Mouse (Mus musculus): ENCODE data around the gene Cntn6. TPM values are rescaled to one million over a fixed set of nuclear protein-coding genes. Genes with fewer than 3 reads are reported as not detected.

Cntn6 gene
- polyA plus RNA-seq, 1 experiment from 2014 or later: not detected

DNA sequence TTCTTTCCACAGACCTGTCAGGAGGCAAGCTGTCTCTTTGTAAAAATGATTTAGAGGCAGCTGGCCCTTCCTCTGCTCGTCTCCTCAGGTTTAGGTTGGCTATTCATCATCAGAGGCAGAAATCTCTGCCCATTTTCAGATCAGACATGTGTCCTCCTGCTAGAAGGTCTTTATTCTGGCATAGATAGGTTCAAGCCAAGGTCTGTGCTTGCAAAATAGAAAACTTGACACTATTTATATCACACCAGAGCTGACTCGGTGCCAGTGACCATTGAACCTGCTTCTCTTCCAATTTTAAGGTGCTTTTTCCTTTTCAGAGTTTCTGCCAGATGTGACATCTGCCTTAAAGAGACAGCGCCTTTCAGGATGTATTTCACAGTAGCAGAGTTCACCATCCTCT, 95.4 kb downstream of the Cntn6 start:
- Histone ChIP-seq H3K9me3 (ENCODE audit: control insufficient read depth, low read length) (no peaks in the 10 kb centered on the region), H3K4me1 (ENCODE audit: control insufficient read depth, insufficient read depth, low read length) (no peaks in the 10 kb centered on the region), H3K9ac (ENCODE audit: low read length) (no peak overlapping the region), H3K4me2 (ENCODE audit: low read depth, severe bottlenecking) (no peak overlapping the region), H3K36me3 (ENCODE audit: control insufficient read depth, insufficient read depth, low read length) (no peaks in the 10 kb centered on the region), H3K4me3 (ENCODE audit: low read depth, low read length) (no peak overlapping the region), H3K27me3 (ENCODE audit: control insufficient read depth, insufficient read depth, low read length) (no peaks in the 10 kb centered on the region), H3K27ac (replicated peaks; ENCODE audit: low read depth, low read length) (no peak overlapping the region)
- no peak for ATAC-seq (ENCODE audit: insufficient number of reproducible peaks, low FRiP score, low TSS enrichment, low read depth)
- WGBS: 67% methylated on average over 3 of the region's 3 CpGs
- DNase-seq (ENCODE audit: low spot score): no peak

GRCm38 (mm10) chr6:104600838-104601397, 108.3 kb downstream of the Cntn6 start:
- Histone ChIP-seq H3K4me1 (ENCODE audit: control insufficient read depth, insufficient read depth, low read length) (no peaks in the 10 kb centered on the region), H3K36me3 (ENCODE audit: control insufficient read depth, insufficient read depth, low read length) (no peaks in the 10 kb centered on the region), H3K4me2 (ENCODE audit: low read depth, severe bottlenecking) (no peak overlapping the region), H3K9ac (ENCODE audit: low read length) (no peak overlapping the region), H3K9me3 (ENCODE audit: control insufficient read depth, low read length) (no peaks in the 10 kb centered on the region), H3K27ac (replicated peaks; ENCODE audit: low read depth, low read length) (no peak overlapping the region), H3K4me3 (ENCODE audit: low read depth, low read length) (no peak overlapping the region), H3K27me3 (ENCODE audit: control insufficient read depth, insufficient read depth, low read length) (no peaks in the 10 kb centered on the region)
- ATAC-seq (ENCODE audit: insufficient number of reproducible peaks, low FRiP score, low TSS enrichment, low read depth): no peak
- WGBS: 89% methylated on average over 2 of the region's 2 CpGs
- DNase-seq (ENCODE audit: low spot score): no peak

DNA sequence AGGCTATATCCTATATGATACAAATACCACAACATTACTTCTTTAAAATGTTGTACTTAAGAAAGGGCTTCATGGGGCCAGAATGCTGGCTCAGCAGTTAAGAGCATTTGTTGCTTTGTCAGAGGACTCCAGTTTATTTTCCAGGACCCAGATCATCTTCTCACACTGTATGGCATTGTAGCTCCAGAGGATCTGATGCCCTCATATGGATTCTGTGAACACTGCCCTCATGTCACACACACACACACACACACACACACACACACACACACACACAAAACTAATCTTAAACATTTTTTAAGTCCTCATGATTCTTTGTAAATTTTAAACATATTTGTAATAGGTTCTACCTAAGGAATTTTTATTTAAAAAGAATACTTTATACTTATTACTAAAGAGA, 110.3 kb downstream of the Cntn6 start:
- no peaks in the 10 kb centered on the region for H3K4me1 ChIP-seq (ENCODE audit: control insufficient read depth, insufficient read depth, low read length)
- DNase-seq (ENCODE audit: low spot score) (no peak), ATAC-seq (ENCODE audit: insufficient number of reproducible peaks, low FRiP score, low TSS enrichment, low read depth) (no peak)
- no peak overlapping the region for H3K4me3 ChIP-seq (ENCODE audit: low read depth, low read length)
- H3K9me3 ChIP-seq (ENCODE audit: control insufficient read depth, low read length): no peaks in the 10 kb centered on the region
- no peak overlapping the region for H3K4me2 ChIP-seq (ENCODE audit: low read depth, severe bottlenecking)
- H3K9ac ChIP-seq (ENCODE audit: low read length): no peak overlapping the region
- H3K27me3 ChIP-seq (ENCODE audit: control insufficient read depth, insufficient read depth, low read length): no peaks in the 10 kb centered on the region
- no peak overlapping the region for H3K27ac ChIP-seq (replicated peaks; ENCODE audit: low read depth, low read length)
- H3K36me3 ChIP-seq (ENCODE audit: control insufficient read depth, insufficient read depth, low read length): no peaks in the 10 kb centered on the region

- Histone ChIP-seq H3K9me3 (ENCODE audit: control insufficient read depth, low read length) (no peaks in the 10 kb centered on the region), H3K4me3 (ENCODE audit: low read depth, low read length) (no peak overlapping the region), H3K27me3 (ENCODE audit: control insufficient read depth, insufficient read depth, low read length) (no peaks in the 10 kb centered on the region), H3K9ac (ENCODE audit: low read length) (no peak overlapping the region), H3K4me1 (ENCODE audit: control insufficient read depth, insufficient read depth, low read length) (no peaks in the 10 kb centered on the region), H3K36me3 (ENCODE audit: control insufficient read depth, insufficient read depth, low read length) (no peaks in the 10 kb centered on the region), H3K27ac (replicated peaks; ENCODE audit: low read depth, low read length) (no peak overlapping the region), H3K4me2 (ENCODE audit: low read depth, severe bottlenecking) (no peak overlapping the region)
- DNase-seq (ENCODE audit: low spot score) (no peak), ATAC-seq (ENCODE audit: insufficient number of reproducible peaks, low FRiP score, low TSS enrichment, low read depth) (no peak)
- 79% methylated on average over 4 of the region's 4 CpGs for WGBS
These were observed 110.8 kb downstream of the Cntn6 start for GRCm38 (mm10) chr6:104603371-104603770.

GRCm38 (mm10) chr6:104605214-104605613, 112.6 kb downstream of the Cntn6 start:
- Histone ChIP-seq H3K4me3 (ENCODE audit: low read depth, low read length) (no peak overlapping the region), H3K36me3 (ENCODE audit: control insufficient read depth, insufficient read depth, low read length) (no peaks in the 10 kb centered on the region), H3K4me1 (ENCODE audit: control insufficient read depth, insufficient read depth, low read length) (no peaks in the 10 kb centered on the region), H3K27me3 (ENCODE audit: control insufficient read depth, insufficient read depth, low read length) (no peaks in the 10 kb centered on the region), H3K9me3 (ENCODE audit: control insufficient read depth, low read length) (no peaks in the 10 kb centered on the region), H3K9ac (ENCODE audit: low read length) (no peak overlapping the region), H3K27ac (replicated peaks; ENCODE audit: low read depth, low read length) (no peak overlapping the region), H3K4me2 (ENCODE audit: low read depth, severe bottlenecking) (no peak overlapping the region)
- DNase-seq (ENCODE audit: low spot score): no peak
- ATAC-seq (ENCODE audit: insufficient number of reproducible peaks, low FRiP score, low TSS enrichment, low read depth): no peak
- 55% methylated on average over 3 of the region's 3 CpGs for WGBS

GRCm38 (mm10) chr6:104653518-104653917, 160.9 kb downstream of the Cntn6 start:
- H3K4me2 ChIP-seq (ENCODE audit: low read depth, severe bottlenecking): no peak overlapping the region
- no peaks in the 10 kb centered on the region for H3K4me1 ChIP-seq (ENCODE audit: control insufficient read depth, insufficient read depth, low read length)
- 92% methylated on average over 3 of the region's 3 CpGs for WGBS
- ATAC-seq (ENCODE audit: insufficient number of reproducible peaks, low FRiP score, low TSS enrichment, low read depth) (no peak), DNase-seq (ENCODE audit: low spot score) (no peak)
- no peak overlapping the region for H3K27ac ChIP-seq (replicated peaks; ENCODE audit: low read depth, low read length)
- no peak overlapping the region for H3K9ac ChIP-seq (ENCODE audit: low read length)
- H3K4me3 ChIP-seq (ENCODE audit: low read depth, low read length): no peak overlapping the region
- H3K36me3 ChIP-seq (ENCODE audit: control insufficient read depth, insufficient read depth, low read length): no peaks in the 10 kb centered on the region
- H3K9me3 ChIP-seq (ENCODE audit: control insufficient read depth, low read length): no peaks in the 10 kb centered on the region
- no peaks in the 10 kb centered on the region for H3K27me3 ChIP-seq (ENCODE audit: control insufficient read depth, insufficient read depth, low read length)

GRCm38 (mm10) chr6:104668701-104669100, 176.1 kb downstream of the Cntn6 start:
- Histone ChIP-seq H3K4me1 (ENCODE audit: control insufficient read depth, insufficient read depth, low read length) (no peaks in the 10 kb centered on the region), H3K4me3 (ENCODE audit: low read depth, low read length) (no peak overlapping the region), H3K9ac (ENCODE audit: low read length) (no peak overlapping the region), H3K27ac (replicated peaks; ENCODE audit: low read depth, low read length) (no peak overlapping the region), H3K27me3 (ENCODE audit: control insufficient read depth, insufficient read depth, low read length) (no peaks in the 10 kb centered on the region), H3K36me3 (ENCODE audit: control insufficient read depth, insufficient read depth, low read length) (no peaks in the 10 kb centered on the region), H3K4me2 (ENCODE audit: low read depth, severe bottlenecking) (no peak overlapping the region), H3K9me3 (ENCODE audit: control insufficient read depth, low read length) (no peaks in the 10 kb centered on the region)
- DNase-seq (ENCODE audit: low spot score) (no peak), ATAC-seq (ENCODE audit: insufficient number of reproducible peaks, low FRiP score, low TSS enrichment, low read depth) (no peak)
- WGBS: 75% methylated on average over 2 of the region's 2 CpGs

DNA sequence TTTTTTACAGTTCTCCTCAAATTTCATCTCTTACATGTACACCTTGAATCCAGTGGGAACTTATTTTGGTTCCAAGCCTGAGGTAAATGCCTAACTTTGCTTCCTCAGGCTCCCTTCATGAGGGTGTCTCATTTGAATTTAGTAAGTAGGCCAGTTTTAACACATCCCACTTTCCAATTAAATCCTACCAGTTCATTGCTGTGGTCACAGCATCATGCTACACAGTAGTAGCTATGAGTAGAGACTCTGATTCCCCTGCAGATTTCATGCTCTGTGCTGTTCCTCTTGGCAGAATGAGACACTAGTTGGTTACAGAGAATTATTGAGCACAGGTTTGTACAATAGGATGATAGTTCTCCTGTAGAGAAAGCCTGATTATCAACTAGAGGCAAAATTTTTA, 181.7 kb downstream of the Cntn6 start:
- no peaks in the 10 kb centered on the region for H3K4me1 ChIP-seq (ENCODE audit: control insufficient read depth, insufficient read depth, low read length)
- no peak for DNase-seq (ENCODE audit: low spot score)
- H3K9me3 ChIP-seq (ENCODE audit: control insufficient read depth, low read length): no peaks in the 10 kb centered on the region
- H3K27ac ChIP-seq (replicated peaks; ENCODE audit: low read depth, low read length): no peak overlapping the region
- H3K27me3 ChIP-seq (ENCODE audit: control insufficient read depth, insufficient read depth, low read length): no peaks in the 10 kb centered on the region
- H3K9ac ChIP-seq (ENCODE audit: low read length): no peak overlapping the region
- ATAC-seq (ENCODE audit: insufficient number of reproducible peaks, low FRiP score, low TSS enrichment, low read depth): no peak
- H3K4me3 ChIP-seq (ENCODE audit: low read depth, low read length): no peak overlapping the region
- H3K36me3 ChIP-seq (ENCODE audit: control insufficient read depth, insufficient read depth, low read length): no peaks in the 10 kb centered on the region
- H3K4me2 ChIP-seq (ENCODE audit: low read depth, severe bottlenecking): no peak overlapping the region

DNA sequence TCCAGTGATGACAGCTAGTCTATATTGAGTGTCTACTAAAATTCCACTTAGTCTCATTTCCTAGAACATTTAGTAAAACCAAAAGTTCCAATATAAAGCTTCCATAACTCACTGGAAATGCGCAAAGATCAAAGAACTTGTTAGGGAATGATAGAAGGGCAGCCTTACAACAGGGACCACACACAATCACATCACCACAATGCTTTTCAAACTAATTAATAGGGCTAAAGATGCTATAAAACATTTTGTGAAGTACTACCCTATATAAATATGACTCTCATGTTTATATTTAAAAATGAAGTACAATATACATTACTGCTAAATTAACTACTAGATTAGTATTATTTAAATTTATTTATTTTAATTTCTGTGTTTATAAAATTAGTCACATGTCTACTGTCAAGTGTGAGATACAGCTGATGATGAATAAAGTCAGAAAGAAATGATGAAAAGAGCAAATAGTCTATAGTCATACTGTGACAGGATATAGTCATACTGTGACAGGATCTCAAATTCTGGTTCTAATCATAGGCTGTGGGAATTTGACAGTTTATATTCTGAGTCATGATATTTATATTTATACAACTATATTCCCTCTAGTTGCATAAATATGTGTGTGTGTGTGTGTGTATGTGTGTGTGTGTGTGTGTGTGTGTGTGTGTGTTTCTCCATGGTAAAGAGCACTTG, 187.4 kb downstream of the Cntn6 start:
- ATAC-seq (ENCODE audit: insufficient number of reproducible peaks, low FRiP score, low TSS enrichment, low read depth): no peak
- WGBS: 93% methylated on average over 1 of the region's 1 CpGs

More for the DNA sequence above, 187.4 kb downstream of the Cntn6 start:
- H3K4me3 ChIP-seq (ENCODE audit: low read depth, low read length): no peak overlapping the region
- no peak overlapping the region for H3K4me2 ChIP-seq (ENCODE audit: low read depth, severe bottlenecking)
- H3K36me3 ChIP-seq (ENCODE audit: control insufficient read depth, insufficient read depth, low read length): no peaks in the 10 kb centered on the region
- no peaks in the 10 kb centered on the region for H3K27me3 ChIP-seq (ENCODE audit: control insufficient read depth, insufficient read depth, low read length)
- no peak overlapping the region for H3K9ac ChIP-seq (ENCODE audit: low read length)
- H3K27ac ChIP-seq (replicated peaks; ENCODE audit: low read depth, low read length): no peak overlapping the region
- no peak for DNase-seq (ENCODE audit: low spot score)
- no peaks in the 10 kb centered on the region for H3K4me1 ChIP-seq (ENCODE audit: control insufficient read depth, insufficient read depth, low read length)
- no peaks in the 10 kb centered on the region for H3K9me3 ChIP-seq (ENCODE audit: control insufficient read depth, low read length)
